Mouse (Mus musculus): Measurements from ENCODE around the gene Syce3. TPM values are rescaled to one million over a fixed set of nuclear protein-coding genes. Genes with fewer than 3 reads are reported as not detected.
A peak's percentile ranks its signal among the peaks of the same experiment; 100 is the strongest.
"Not testable (repeated sequence)": the region's sequence is repeated elsewhere in the genome, so short reads cannot be mapped to it uniquely, and the experiment has no call there.

The Syce3 gene
- total RNA-seq (2017) = not detected in 2 replicates

DNA sequence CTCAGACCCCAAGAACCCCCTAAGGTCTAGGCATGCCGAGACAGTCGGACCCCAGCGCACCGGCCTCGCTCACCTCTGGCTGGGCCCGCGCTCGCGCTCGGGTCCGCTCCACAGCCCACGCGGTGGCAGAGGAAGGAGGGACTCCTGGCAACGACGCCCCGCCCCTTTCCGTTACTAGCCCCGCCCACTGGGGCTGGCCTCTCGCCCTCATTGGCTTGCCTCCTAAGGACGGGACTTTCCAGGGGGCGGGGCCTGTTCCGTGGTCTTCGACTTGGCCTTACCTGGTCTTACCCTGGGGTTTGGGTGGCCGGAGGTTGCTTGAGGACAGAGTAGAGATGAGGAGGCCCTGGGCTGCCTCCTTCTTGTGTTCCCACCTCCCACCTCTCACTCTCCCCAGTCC is at the start of gene Syce3:
Gene Syce3 (minus strand): TSS at position 386 of the 400 bp plus-strand sequence.
- ATAC-seq (ENCODE audit: extremely low read depth, insufficient number of reproducible peaks, low FRiP score, poor library complexity, severe bottlenecking) = no peak

DNA sequence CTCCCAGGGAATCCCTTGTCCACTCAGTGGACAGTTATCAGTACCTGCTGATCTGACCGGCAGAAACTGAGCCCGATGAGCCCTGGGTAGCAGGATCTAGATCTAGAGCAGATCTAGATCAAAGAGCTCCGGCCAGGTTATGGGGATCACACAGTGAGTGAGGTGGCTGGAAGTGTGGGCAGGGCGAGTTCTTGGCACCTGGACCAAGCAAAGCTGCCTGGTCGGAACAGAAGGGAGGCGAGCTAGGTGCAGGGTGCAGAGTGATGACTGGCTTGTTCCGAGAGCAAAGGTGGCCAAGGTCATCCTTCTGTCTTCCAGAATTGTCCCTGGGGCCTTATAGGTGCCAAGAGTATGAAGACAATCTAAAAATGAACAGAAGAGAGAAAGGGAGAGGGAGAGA is 49.5 kb upstream of the Syce3 start:
- ATAC-seq (ENCODE audit: extremely low read depth, insufficient number of reproducible peaks, low FRiP score, poor library complexity, severe bottlenecking) = no peak

DNA sequence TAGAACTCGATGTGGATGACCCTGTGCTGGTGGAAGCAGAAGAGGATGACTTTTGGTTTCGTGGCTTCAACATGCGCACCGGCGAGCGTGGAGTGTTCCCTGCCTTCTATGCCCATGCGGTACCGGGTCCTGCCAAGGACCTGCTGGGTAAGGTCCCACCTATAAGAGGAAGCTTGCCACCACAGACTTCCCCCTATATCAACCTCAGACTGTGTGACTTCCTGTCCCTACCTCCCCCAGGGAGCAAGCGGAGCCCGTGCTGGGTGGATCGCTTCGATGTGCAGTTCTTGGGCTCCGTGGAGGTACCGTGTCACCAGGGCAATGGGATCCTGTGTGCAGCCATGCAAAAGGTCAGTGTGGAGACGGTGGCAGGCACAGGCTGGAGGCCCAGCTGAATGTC is 48.6 kb upstream of the Syce3 start:
- ATAC-seq (ENCODE audit: extremely low read depth, insufficient number of reproducible peaks, low FRiP score, poor library complexity, severe bottlenecking) = peak; percentile 59; the same call in 1 of the 2 replicates

DNA sequence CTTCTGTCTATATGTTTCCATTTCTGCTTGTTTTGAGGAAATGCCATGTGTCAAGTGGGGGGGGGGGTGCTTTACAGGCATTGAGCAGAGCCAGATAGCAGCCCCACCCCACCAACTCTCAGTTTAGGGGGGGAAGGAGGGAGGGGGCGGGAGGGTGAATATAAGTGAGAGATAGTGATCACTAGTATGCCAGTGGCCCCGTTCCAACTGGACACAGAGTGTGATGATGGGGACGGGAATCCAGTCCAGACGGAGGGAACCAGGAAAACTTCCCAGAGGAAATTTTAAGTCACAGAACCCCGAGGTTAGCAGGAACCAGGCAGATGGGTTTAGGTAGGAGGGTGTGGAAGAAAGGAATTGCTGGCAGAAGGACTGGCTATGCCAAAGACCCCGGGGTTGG is 45.3 kb upstream of the Syce3 start:
- no peak for ATAC-seq (ENCODE audit: extremely low read depth, insufficient number of reproducible peaks, low FRiP score, poor library complexity, severe bottlenecking)

DNA sequence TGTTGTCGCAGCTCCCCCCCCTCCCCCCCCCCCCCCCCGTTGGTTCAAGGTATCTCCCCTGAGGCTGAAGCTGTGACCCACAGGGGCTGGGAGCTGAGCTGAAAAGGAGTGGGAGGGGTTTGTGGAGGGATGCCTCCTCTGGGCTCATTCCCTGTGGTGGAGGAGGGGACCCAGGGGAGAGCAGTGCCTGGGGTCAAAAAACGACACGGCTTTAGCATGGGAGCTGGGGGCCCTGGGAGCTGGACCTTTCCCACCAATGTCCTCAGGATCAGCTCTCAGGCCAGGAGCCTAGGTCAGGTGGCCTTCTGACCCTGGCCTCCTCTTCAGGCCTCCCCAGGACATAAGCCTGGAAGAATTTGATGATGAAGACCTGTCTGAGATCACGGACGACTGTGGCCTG is 44.6 kb upstream of the Syce3 start:
- no peak for ATAC-seq (ENCODE audit: extremely low read depth, insufficient number of reproducible peaks, low FRiP score, poor library complexity, severe bottlenecking)

DNA sequence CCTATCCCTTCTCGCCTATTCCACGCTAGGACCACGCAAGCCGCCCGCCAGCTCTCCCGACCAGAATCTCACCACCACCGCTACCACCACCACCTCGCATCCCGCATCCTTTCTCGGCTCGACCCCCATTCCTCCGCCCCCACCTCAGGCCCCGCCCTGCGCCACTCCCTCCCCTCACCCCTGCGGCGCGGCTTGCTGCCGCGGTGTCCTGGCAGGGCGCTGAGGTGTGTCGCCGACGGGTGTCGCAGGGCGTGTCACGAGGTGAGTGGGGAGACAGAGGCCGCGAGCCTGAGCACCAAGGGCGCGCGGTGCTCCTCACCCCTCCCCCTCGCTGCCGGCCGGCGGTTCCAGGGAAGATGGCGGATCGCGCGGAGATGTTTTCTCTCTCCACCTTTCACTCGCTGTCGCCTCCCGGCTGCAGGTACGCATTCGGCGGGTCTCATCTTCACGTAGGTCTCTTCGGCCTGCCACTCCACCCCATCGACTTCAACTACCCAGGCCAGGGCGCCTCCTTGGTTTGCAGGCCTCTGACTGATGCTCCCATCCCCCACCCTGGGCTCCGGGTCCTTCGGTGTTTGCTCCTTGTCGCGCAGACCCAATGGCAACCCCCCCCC is 43.7 kb upstream of the Syce3 start, which contains the start of gene Mapk8ip2:
Gene Mapk8ip2 (plus strand): TSS at position 49 of the 614 bp plus-strand sequence.
- no peak for ATAC-seq (ENCODE audit: extremely low read depth, insufficient number of reproducible peaks, low FRiP score, poor library complexity, severe bottlenecking)

DNA sequence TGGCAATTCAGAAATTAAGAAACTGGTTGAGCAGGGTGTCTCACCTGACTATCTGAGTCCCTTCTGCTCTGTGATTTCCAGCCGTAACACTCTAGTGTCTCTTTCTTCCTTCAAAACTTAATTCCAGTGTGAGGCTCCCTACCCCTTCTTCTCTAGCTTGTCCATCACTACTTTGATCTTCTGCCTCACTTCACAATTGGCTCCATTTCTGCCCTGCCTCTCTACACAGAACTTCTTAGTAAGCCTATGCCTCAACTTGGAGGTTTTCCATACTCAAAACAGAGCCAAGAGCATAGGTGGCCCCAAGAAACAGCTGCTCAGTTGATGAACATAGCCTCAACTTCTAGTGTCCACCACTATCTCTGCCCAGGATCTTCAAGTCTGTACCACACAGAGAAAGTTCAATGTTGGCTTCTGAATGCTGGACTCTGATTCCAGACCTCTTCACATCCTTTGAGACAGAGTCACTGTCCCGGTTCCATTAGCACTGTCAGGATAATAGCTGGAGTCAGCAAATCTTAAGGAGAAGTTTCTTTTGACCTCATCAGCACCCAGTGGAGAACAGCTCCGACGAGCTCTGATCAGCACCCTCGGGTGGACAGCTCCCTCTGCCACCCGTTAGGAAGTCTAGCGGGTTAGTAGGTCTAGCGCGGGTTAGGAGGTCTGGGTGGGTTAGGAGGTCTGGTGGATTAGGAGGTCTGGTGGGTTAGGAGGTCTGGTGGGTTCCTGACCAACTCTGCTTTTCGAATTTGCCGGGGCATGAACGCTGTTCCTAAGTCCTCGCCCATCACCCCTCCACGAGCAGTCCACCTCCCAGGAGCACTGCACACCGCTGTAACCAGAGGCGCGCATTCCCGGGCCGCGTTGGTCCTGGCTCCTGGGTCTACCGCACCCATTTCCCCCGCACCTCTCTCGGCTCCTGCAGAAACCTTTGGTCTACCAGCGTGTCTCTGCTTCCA is 42.9 kb upstream of the Syce3 start:
- ATAC-seq (ENCODE audit: extremely low read depth, insufficient number of reproducible peaks, low FRiP score, poor library complexity, severe bottlenecking) = no peak

DNA sequence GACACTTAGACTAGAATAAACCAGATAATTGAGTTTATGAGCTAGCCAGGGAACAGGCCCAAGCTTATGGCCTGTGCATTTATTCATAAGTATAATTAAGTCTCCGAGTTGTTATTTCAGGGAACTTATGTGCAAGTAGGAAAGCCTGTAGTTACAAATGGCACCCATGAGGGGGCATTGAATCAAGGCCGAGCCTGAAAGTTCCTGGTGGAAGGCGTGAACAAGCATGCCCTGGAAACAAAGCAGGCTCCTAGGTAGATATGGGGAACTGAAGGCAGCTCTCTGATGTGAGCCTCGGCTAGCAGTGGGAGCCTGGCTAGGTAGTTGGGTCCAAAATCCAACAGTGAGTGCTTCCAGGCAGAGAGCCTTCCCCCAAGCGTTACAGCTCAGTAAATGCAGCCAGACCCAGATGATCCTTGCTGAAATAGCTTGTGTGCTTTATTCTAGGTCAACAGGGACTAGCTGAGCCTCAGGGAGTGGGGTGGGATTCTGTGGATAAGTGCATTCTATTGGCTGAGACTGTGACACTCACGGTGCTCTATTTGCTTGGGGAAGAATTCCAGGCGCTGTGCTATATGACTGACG is 32.3 kb upstream of the Syce3 start:
- ATAC-seq (ENCODE audit: extremely low read depth, insufficient number of reproducible peaks, low FRiP score, poor library complexity, severe bottlenecking) = no peak

DNA sequence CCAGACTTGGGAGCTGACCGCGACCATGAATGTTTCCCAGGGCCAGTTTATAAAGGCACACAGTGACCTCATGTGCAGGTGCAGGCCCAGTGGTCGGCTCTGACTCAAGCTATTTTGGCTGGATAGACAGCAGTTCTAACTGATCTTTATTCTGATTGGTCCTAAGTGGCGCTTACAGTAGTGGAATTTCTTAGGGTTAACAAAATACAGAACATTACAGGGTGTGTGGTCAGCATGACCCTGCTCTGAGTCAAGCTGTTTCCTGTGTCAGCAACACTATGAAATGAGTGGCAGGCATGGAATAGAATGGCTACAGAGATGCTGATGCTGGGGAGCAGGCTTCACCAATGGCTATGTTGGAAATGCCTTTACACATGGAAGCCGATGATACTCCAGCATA is 25.6 kb upstream of the Syce3 start:
- no peak for ATAC-seq (ENCODE audit: extremely low read depth, insufficient number of reproducible peaks, low FRiP score, poor library complexity, severe bottlenecking)

DNA sequence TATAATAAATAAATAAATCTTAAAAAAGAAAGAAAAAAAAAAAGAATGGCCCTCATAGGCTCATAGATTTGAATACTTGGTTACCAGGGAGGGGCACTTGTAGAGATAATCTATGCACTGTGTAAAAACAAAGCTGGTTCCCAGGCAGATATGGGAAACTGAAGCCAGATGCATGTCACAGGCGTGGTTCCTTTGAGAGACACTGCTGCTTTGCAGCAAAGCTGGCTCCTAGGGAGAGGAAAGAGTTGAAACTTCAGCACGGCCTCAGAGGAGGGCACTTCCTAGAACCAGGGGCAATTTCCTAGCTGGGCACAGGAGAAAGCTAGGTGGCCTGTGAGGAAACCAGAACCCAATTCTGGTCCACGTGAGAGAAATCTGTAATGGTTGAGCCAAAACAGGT is 23.8 kb upstream of the Syce3 start:
- ATAC-seq (ENCODE audit: extremely low read depth, insufficient number of reproducible peaks, low FRiP score, poor library complexity, severe bottlenecking) = no peak

DNA sequence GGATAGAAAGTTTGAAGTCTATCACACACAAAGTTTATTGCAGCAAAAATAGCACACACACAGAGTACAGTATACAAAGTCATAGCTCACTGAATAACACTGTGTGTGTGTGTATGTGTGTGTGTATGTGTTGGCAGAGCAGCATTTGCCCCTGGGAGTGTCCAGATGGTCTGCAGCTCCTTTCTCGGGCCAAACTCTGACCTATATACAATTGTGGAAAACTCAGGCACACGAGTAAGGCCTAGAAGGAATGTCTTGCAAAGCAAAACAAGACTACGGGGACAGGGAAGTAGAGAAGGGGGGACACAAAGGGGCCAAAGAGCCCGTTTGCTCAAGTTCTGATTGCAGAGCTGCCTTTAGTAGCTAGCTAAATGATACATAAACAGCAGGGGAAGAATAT is 22.6 kb upstream of the Syce3 start:
- ATAC-seq (ENCODE audit: extremely low read depth, insufficient number of reproducible peaks, low FRiP score, poor library complexity, severe bottlenecking) = no peak

DNA sequence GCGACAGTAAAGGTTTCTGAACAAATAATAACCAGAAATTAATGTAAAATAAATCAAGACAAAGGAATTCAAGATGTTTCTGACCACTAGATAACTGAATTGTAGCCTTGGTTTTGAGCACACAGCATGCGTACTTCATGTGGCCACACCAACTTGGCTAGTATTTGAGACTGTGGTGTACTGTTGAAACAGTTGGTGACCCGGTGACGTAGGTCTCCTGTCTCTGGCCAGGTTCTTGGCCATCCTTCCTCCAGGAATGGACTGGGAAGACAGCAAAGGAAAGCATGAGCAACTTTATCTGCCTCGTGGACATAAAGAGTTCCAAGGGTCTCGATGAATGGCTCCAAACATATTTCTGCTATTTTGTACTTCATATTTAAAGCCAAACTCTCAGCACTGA is 21.5 kb upstream of the Syce3 start:
- no peak for ATAC-seq (ENCODE audit: extremely low read depth, insufficient number of reproducible peaks, low FRiP score, poor library complexity, severe bottlenecking)

DNA sequence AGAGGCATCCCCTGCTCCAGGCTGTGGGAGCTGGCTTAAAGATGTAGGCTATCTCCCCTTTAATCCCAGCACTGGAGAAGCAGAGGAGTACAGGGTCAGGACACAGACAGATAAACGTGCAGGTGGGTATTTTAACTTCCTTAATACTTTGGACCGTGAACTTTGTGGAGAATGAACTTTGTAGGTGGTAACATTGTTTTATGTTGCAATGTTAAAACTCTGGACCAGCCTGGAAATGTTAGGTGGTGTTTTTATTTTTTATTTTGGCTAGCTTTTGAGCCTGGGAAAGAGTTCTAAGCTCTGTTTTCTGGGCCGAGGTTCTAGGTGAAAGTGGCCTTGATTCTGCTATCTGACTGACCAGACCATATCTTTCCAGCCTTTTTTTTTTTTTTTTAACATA is 21.0 kb upstream of the Syce3 start:
- ATAC-seq (ENCODE audit: extremely low read depth, insufficient number of reproducible peaks, low FRiP score, poor library complexity, severe bottlenecking) = no peak

DNA sequence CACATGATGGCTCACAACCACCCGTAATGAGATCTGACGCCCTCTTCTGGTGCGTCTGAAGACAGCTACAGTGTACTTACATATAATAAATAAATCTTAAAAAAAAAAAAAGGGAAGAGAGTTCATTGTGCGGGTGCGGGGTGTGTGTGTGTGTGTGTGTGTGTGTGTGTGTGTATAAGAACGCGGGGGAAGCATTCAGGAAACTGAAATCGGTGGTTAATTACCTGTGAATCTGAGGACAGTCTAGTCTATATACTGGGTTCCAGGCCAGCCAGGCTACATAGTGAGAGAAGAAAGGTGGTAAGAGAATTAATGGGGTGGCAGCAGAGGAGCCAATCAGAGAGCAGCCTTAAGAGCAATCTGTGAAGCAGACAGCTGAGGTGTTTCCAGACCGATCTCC is 20.5 kb upstream of the Syce3 start:
- not testable (repeated sequence) for ATAC-seq (ENCODE audit: extremely low read depth, insufficient number of reproducible peaks, low FRiP score, poor library complexity, severe bottlenecking)

DNA sequence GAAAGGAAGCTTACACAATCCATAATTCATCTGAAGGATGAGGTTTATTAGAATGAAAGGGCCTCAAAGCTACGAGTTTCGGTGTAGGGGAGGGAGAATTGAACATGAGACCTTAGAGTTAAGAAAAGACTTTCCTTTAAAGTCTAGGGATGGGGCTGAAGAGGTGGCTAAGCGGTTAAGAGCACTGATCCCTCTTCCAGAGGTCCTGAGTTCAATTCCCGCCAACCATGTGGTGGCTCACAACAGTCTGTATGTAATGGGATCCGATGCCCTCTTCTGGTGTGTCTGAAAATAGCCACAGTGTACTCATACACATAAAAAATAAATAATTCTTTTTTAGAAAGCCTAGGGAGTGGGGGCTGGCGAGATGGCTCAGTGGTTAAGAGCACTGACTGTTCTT is 20.0 kb upstream of the Syce3 start:
- ATAC-seq (ENCODE audit: extremely low read depth, insufficient number of reproducible peaks, low FRiP score, poor library complexity, severe bottlenecking) = no peak

DNA sequence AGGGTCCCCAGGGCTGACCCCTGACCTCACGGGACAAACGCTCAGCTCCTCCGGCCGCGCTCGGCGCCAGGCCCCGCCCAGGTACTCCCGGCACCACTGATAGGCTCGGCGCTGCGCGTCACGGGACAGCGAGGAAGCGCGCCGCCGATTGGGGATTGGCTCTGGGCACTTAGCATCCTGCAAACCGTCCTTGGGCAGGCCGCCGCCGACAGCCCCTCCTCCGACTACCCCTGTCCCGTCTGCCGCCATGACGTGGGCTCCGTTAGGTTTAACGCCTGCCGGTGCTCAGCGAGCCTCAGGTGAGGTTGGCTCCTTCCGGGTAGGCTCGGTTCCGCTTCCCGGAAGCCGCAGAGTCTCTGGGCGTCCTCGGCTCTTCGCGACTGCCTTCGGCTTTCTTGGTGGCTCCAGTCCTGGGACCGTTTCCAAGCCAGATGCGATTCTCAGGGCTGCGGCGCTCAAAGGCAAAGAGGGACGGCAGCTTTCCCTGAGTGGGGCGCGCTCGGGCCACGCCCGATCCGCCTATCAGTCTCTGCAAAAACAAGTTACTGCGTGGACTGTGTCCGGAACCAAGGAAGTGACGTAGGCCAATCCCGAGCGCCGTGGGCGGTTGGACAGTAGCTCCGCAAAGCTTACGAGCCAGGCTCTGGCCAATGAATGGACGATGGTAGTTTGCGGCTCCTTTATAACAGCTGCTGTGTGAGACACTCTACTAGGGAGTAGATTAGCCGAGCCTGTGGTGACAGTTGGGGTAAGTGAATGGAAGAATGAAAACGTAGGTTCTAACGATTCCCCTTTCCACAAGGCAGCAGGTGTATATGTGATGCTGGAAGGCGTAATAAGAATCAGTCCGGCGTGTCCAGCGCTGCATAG is 19.3 kb upstream of the Syce3 start, which contains the start of the genes C730034F03Rik, Gm44502 and Chkb:
Gene C730034F03Rik (plus strand): TSS at position 238 of the 870 bp plus-strand sequence.
Gene Gm44502 (minus strand): TSS at position 345 of the 870 bp plus-strand sequence.
Gene Chkb (minus strand): TSS at position 557 of the 870 bp plus-strand sequence.
- ATAC-seq (ENCODE audit: extremely low read depth, insufficient number of reproducible peaks, low FRiP score, poor library complexity, severe bottlenecking) = peak; percentile 78

DNA sequence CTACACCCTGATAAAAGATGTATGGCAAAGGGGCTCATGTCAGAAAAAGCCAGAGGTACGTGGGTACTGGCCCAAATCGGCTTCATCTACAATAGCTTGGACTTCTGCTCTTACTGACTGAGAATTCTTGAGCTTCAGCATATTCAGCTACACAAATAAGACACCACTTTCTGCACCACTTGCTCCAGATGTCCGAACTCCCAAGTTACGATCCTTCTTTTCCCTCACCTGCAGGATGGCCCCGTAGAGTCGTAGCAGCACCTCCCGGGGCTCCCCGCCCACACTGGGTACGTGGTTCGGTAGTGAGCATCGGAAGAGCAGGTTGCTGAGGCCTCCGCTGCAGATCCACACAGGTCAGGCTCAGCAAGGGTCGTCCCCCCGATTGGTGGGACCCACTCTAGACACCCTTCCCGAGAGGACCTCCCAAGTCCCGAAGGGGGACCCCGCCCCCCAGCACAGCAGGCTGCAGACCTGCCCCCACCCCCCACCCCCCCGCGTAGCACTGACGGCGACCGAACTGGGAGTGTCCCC is 18.6 kb upstream of the Syce3 start:
- no peak for ATAC-seq (ENCODE audit: extremely low read depth, insufficient number of reproducible peaks, low FRiP score, poor library complexity, severe bottlenecking)

DNA sequence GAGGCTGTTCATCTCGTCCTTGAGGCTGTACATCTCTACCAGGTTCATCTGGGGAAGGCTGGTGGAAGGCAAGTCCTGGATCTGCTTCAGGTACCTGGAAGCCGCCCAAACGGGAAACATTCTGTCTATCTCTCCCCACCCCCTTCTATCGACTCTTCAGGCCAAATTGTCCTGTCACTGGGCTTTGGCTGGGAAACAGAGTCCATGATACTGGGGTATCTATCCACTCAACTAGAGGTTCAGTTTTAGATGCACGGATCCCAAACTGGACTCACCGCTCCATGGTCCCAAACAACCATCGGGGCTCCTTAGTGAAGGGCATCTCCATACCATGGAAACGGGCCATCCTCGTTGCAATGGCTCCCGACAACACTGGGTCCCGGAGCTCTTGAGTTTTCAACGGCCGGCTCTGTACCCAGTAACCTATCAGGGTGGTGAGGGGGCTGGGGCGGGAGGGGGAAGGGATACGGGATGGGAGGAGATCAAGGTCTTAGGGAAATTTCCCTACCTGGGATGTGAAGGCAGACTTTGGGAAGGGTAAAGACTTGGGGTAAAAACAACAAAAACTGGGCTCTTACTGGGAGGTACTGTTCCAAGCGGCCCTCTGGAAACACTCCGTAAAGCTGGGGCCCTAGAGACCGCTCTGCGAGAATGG is 18.0 kb upstream of the Syce3 start:
- no peak for ATAC-seq (ENCODE audit: extremely low read depth, insufficient number of reproducible peaks, low FRiP score, poor library complexity, severe bottlenecking)

Data from neutrophil, adult 5-6 weeks (primary cell).